Mouse (Mus musculus) midbrain, embryonic 14.5 days (tissue): ENCODE results near the gene Ak1. TPM values are rescaled to one million over a fixed set of nuclear protein-coding genes. Genes with fewer than 3 reads are reported as not detected.

Experiments used
- ATAC-seq: fragments of 200-750 bp; cut with Nextera tagmentation; 2 replicates; pipeline ENCODE4 v1.8.0; 2017; ENCODE audit warnings: moderate number of reproducible peaks, moderate library complexity; ENCODE audit not compliant: low FRiP score, low TSS enrichment
- DNase-seq: peaks from one replicate; pipeline ENCODE4 v3.0.0-alpha.2; 2015
- H3K27ac ChIP-seq: fragments of 300-500 bp; sonication (generic); replicated peaks from 2 replicates; pipeline ENCODE4 v1.5.1; 2014; ENCODE audit warnings: mild to moderate bottlenecking, low read depth, low read length, moderate library complexity
- H3K27me3 ChIP-seq: fragments of 300-500 bp; sonication (generic); 2 replicates; pipeline ENCODE4 v1.6.1; 2014; ENCODE audit warnings: low read length, control low read depth, mixed read lengths; ENCODE audit not compliant: control insufficient read depth, insufficient read depth
- H3K36me3 ChIP-seq: fragments of 300-500 bp; sonication (generic); 2 replicates; pipeline ENCODE4 v1.6.1; 2014; ENCODE audit warnings: low read length, control low read depth; ENCODE audit not compliant: control insufficient read depth, insufficient read depth
- H3K4me1 ChIP-seq: fragments of 300-500 bp; sonication (generic); 2 replicates; pipeline ENCODE4 v1.6.1; 2014; ENCODE audit warnings: mild to moderate bottlenecking, antibody characterized with exemption, low read length, control low read depth; ENCODE audit not compliant: control insufficient read depth, insufficient read depth
- H3K4me2 ChIP-seq: fragments of 300-500 bp; sonication (generic); 2 replicates; pipeline ENCODE4 v1.6.1; 2014; ENCODE audit warnings: mild to moderate bottlenecking, low read length, moderate library complexity
- H3K4me3 ChIP-seq: fragments of 300-500 bp; sonication (generic); replicated peaks from 2 replicates; pipeline ENCODE4 v1.5.1; 2014; ENCODE audit warnings: low read depth, low read length
- H3K9ac ChIP-seq: fragments of 300-500 bp; sonication (generic); replicated peaks from 2 replicates; pipeline ENCODE4 v1.6.1; 2014; ENCODE audit warnings: mild to moderate bottlenecking, low read length, moderate library complexity
- H3K9me3 ChIP-seq: fragments of 300-500 bp; sonication (generic); 2 replicates; pipeline ENCODE4 v1.6.1; 2016; ENCODE audit warnings: low read length, control low read depth, mixed read lengths; ENCODE audit not compliant: control insufficient read depth
- WGBS: fragments of 180-500 bp; shearing (Covaris S2); extraction: QIAGEN DNeasy Blood & Tissue Kit; methylation state at CpG from one replicate; pipeline ENCODE4 v1.1.7; 2014; 5-methylcytosine and 5-hydroxymethylcytosine counted together
- polyA plus RNA-seq: library from polyadenylated mRNA; unstranded; fragments of >200 nt; fragmentation: Nextera tagmentation; extraction: Ambion mirVana; gene quantifications from 2 replicates; pipeline ENCODE4 v1.2.1, GENCODE M21; 2014

Ak1 gene
- polyA plus RNA-seq, 1 experiment from 2014 or later, result 69.2 TPM

DNA sequence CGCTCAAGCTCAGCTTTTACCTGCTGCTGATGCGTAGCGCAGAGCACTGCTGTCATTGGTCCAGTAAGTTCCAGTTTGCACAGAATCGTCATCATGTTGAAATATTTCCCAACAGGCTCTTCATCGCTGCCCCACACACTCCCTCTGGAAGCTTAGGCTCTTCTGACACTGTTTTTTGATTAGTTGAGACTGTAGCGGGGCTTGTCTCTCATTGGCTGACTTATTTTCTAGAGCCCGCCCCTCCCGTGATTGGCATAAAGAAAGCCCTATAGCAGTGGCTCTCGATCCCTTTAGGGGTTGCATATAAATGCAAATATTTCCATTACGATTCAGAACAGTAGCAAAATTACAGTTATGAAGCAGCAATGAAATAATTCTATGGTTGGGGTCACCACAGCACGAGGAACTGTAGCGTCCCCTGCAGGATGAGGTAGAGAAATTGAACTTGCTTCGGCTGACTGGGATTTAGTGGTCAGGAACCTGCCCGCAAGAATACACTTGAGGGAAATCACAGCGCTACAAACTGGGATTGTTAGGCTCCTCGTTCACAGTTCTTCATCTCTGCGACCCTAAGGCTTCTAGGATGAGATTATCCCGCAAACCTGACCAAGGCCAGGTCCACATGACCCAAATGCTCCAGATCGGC, 40.0 kb upstream of the Ak1 start:
- 0 out of 2 replicates have a peak overlapping the region, but pooled peaks have one; percentile 13 for H3K27ac ChIP-seq
- peaks cover 6% of the 10 kb centered on the region for H3K4me1 ChIP-seq
- no peak overlapping the region; the same call in 1 of the 2 replicates for H3K9ac ChIP-seq
- WGBS, result 32% methylated on average over 19 of the region's 19 CpGs
- no peaks in the 10 kb centered on the region for H3K9me3 ChIP-seq
- DNase-seq (peak; percentile 86), ATAC-seq (peak; percentile 59; the same call in 1 of the 2 replicates)
- H3K36me3 ChIP-seq, result no peaks in the 10 kb centered on the region
- peak overlapping the region; percentile 27 for H3K4me3 ChIP-seq
- peaks cover 14% of the 10 kb centered on the region; the same call in 1 of the 2 replicates for H3K27me3 ChIP-seq
- H3K4me2 ChIP-seq, result peak overlapping the region; percentile 50

GRCm38 (mm10) chr2:32582830-32583799, 38.4 kb upstream of the Ak1 start:
- Histone ChIP-seq H3K4me1 (peaks cover 18% of the 10 kb centered on the region), H3K36me3 (no peaks in the 10 kb centered on the region), H3K27ac (peak overlapping the region; percentile 4; the same call in 1 of the 2 replicates), H3K4me2 (peak overlapping the region; percentile 49), H3K9ac (peak overlapping the region; percentile 9; the same call in 1 of the 2 replicates), H3K27me3 (peaks cover 2% of the 10 kb centered on the region; the same call in 1 of the 2 replicates), H3K4me3 (peak overlapping the region; percentile 20; the same call in 1 of the 2 replicates), H3K9me3 (no peaks in the 10 kb centered on the region)
- DNase-seq, result peak; percentile 93
- WGBS, result 13% methylated on average over 37 of the region's 37 CpGs
- peak; percentile 81 for ATAC-seq

- H3K36me3 ChIP-seq, result no peaks in the 10 kb centered on the region
- H3K27ac ChIP-seq, result no peak overlapping the region
- H3K4me2 ChIP-seq, result no peak overlapping the region
- H3K27me3 ChIP-seq, result no peaks in the 10 kb centered on the region
- H3K9me3 ChIP-seq, result no peaks in the 10 kb centered on the region
- ATAC-seq, result no peak
- H3K9ac ChIP-seq, result no peak overlapping the region
- no peak overlapping the region for H3K4me3 ChIP-seq
- DNase-seq, result no peak
- WGBS, result 83% methylated on average over 7 of the region's 7 CpGs
- H3K4me1 ChIP-seq, result peaks cover 18% of the 10 kb centered on the region
Observed at GRCm38 (mm10) chr2:32585149-32585714, 36.3 kb upstream of the Ak1 start.

DNA sequence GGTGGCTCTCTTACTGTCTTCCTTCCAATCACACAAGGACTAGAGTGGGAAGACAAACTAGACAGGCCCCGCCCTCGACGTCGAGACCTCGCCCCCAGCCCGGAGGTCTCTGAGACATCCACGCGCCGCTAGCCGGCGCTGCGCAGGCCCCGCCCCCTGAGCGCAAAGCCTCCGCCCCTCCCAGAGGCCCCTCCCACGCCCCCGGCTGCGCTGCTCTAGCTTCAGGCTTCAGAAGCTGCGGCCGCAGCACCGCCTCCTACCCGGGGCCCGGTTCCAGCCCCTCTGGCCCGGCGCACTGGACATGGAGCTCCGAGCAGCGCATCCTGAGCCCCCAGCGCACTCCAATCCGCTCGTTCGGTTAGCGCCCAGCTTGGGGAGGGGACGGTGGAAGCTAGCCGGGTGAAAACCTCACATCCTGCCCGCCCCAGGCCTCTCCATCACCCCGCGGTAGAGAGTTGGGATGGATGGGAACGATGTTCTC, 34.6 kb upstream of the Ak1 start, which contains the start of gene St6galnac4:
TSS of gene St6galnac4 (plus strand) at position 225 of the 481 bp plus-strand sequence.
- no peaks in the 10 kb centered on the region for H3K36me3 ChIP-seq
- DNase-seq, result peak; percentile 95
- H3K4me3 ChIP-seq, result peak within 1 kb of the TSS; percentile 49
- 0 out of 2 replicates have a peak within 1 kb of the TSS, but pooled peaks have one; percentile 49 for H3K27ac ChIP-seq
- H3K27me3 ChIP-seq, result no peaks in the 10 kb centered on the region
- H3K4me2 ChIP-seq, result peak within 1 kb of the TSS; percentile 67
- no peaks in the 10 kb centered on the region for H3K9me3 ChIP-seq
- under 1% methylated on average over 38 of the region's 38 CpGs for WGBS
- peaks cover 18% of the 10 kb centered on the region for H3K4me1 ChIP-seq
- peak within 1 kb of the TSS; percentile 60 for H3K9ac ChIP-seq
- ATAC-seq, result peak; percentile 73

- DNase-seq, result no peak
- H3K36me3 ChIP-seq, result no peaks in the 10 kb centered on the region
- 56% methylated on average over 9 of the region's 9 CpGs for WGBS
- no peak overlapping the region for H3K27ac ChIP-seq
- H3K4me1 ChIP-seq, result peaks cover 16% of the 10 kb centered on the region
- peak overlapping the region; percentile 67 for H3K4me2 ChIP-seq
- ATAC-seq, result no peak
- no peaks in the 10 kb centered on the region for H3K27me3 ChIP-seq
- no peaks in the 10 kb centered on the region for H3K9me3 ChIP-seq
- H3K9ac ChIP-seq, result peak overlapping the region; percentile 60
- peak overlapping the region; percentile 49 for H3K4me3 ChIP-seq
Observed at GRCm38 (mm10) chr2:32587731-32588321, 33.7 kb upstream of the Ak1 start.

GRCm38 (mm10) chr2:32589213-32589795, 32.3 kb upstream of the Ak1 start:
- Histone ChIP-seq H3K27ac (no peak overlapping the region), H3K4me2 (no peak overlapping the region), H3K9me3 (no peaks in the 10 kb centered on the region), H3K9ac (0 out of 2 replicates have a peak overlapping the region, but pooled peaks have one; percentile 1), H3K4me3 (no peak overlapping the region), H3K36me3 (no peaks in the 10 kb centered on the region), H3K4me1 (peaks cover 13% of the 10 kb centered on the region), H3K27me3 (no peaks in the 10 kb centered on the region)
- ATAC-seq, result no peak
- DNase-seq, result no peak
- WGBS, result 70% methylated on average over 11 of the region's 11 CpGs

GRCm38 (mm10) chr2:32590224-32590623, 31.3 kb upstream of the Ak1 start:
- H3K4me3 ChIP-seq, result no peak overlapping the region
- no peaks in the 10 kb centered on the region for H3K27me3 ChIP-seq
- no peak overlapping the region for H3K9ac ChIP-seq
- H3K9me3 ChIP-seq, result no peaks in the 10 kb centered on the region
- peaks cover 13% of the 10 kb centered on the region for H3K4me1 ChIP-seq
- no peak overlapping the region for H3K27ac ChIP-seq
- 87% methylated on average over 10 of the region's 10 CpGs for WGBS
- no peak overlapping the region for H3K4me2 ChIP-seq
- no peaks in the 10 kb centered on the region for H3K36me3 ChIP-seq
- no peak for ATAC-seq
- DNase-seq, result no peak

- H3K4me1 ChIP-seq, result peaks cover 13% of the 10 kb centered on the region
- H3K9ac ChIP-seq, result no peak overlapping the region
- H3K9me3 ChIP-seq, result no peaks in the 10 kb centered on the region
- no peak overlapping the region for H3K4me3 ChIP-seq
- H3K27me3 ChIP-seq, result no peaks in the 10 kb centered on the region
- DNase-seq, result no peak
- H3K4me2 ChIP-seq, result no peak overlapping the region
- no peak overlapping the region for H3K27ac ChIP-seq
- H3K36me3 ChIP-seq, result no peaks in the 10 kb centered on the region
- WGBS, result 81% methylated on average over 6 of the region's 6 CpGs
- ATAC-seq, result no peak
Observed at GRCm38 (mm10) chr2:32591249-32591648, 30.3 kb upstream of the Ak1 start.
